Mouse (Mus musculus): ENCODE measurements around the gene Pkd1l2. TPM values are rescaled to one million over a fixed set of nuclear protein-coding genes. Genes with fewer than 3 reads are reported as not detected.

Gene Pkd1l2
- polyA plus RNA-seq, 1 experiment, result not detected

- no peak for TF ChIP-seq CTCF (IDR thresholded peaks at IDR 0.05; ENCODE audit: borderline replicate concordance, insufficient read depth, low read length)
- TF ChIP-seq POLR2A (IDR thresholded peaks at IDR 0.05; ENCODE audit: low read depth, low read length), result no peak
- Histone ChIP-seq H3K27ac (ENCODE audit: insufficient read depth, low read length) (no peak overlapping the region), H3K4me3 (ENCODE audit: insufficient read depth, low read length) (no peak overlapping the region), H3K4me1 (ENCODE audit: control insufficient read depth, insufficient read depth, low read length) (peaks cover 3% of the 10 kb centered on the region; the same call in 1 of the 2 replicates)
Observed at GRCm38 (mm10) chr8:116991241-116991640, 91.0 kb downstream of the Pkd1l2 start.

GRCm38 (mm10) chr8:116989842-116990241 lies 92.4 kb downstream of the Pkd1l2 start:
- Histone ChIP-seq H3K27ac (ENCODE audit: insufficient read depth, low read length) (no peak overlapping the region), H3K4me3 (ENCODE audit: insufficient read depth, low read length) (no peak overlapping the region), H3K4me1 (ENCODE audit: control insufficient read depth, insufficient read depth, low read length) (peaks cover 3% of the 10 kb centered on the region; the same call in 1 of the 2 replicates)
- TF ChIP-seq CTCF (IDR thresholded peaks at IDR 0.05; ENCODE audit: borderline replicate concordance, insufficient read depth, low read length), result no peak

- H3K4me1 ChIP-seq (ENCODE audit: control insufficient read depth, insufficient read depth, low read length), result peaks cover 2% of the 10 kb centered on the region; the same call in 1 of the 2 replicates
Observed at GRCm38 (mm10) chr8:116980117-116980516, 102.1 kb downstream of the Pkd1l2 start.

GRCm38 (mm10) chr8:116978631-116979256 lies 103.5 kb downstream of the Pkd1l2 start, which contains the start of gene 1700030J22Rik:
TSS of gene 1700030J22Rik (minus strand) at chr8:116978959.
- TF ChIP-seq CTCF (IDR thresholded peaks at IDR 0.05; ENCODE audit: borderline replicate concordance, insufficient read depth, low read length) (no peak), POLR2A (IDR thresholded peaks at IDR 0.05; ENCODE audit: low read depth, low read length) (no peak)
- H3K4me3 ChIP-seq (ENCODE audit: insufficient read depth, low read length), result peak within 1 kb of the TSS; percentile 86
- peaks cover 2% of the 10 kb centered on the region; the same call in 1 of the 2 replicates for H3K4me1 ChIP-seq (ENCODE audit: control insufficient read depth, insufficient read depth, low read length)
- no peak within 1 kb of the TSS for H3K27ac ChIP-seq (ENCODE audit: insufficient read depth, low read length)

More at GRCm38 (mm10) chr8:116980117-116980516, 102.1 kb downstream of the Pkd1l2 start:
- no peak overlapping the region for H3K4me3 ChIP-seq (ENCODE audit: insufficient read depth, low read length)
- no peak overlapping the region for H3K27ac ChIP-seq (ENCODE audit: insufficient read depth, low read length)
- TF ChIP-seq CTCF (IDR thresholded peaks at IDR 0.05; ENCODE audit: borderline replicate concordance, insufficient read depth, low read length) (no peak), POLR2A (IDR thresholded peaks at IDR 0.05; ENCODE audit: low read depth, low read length) (no peak)

GRCm38 (mm10) chr8:116978052-116978451 lies 104.2 kb downstream of the Pkd1l2 start:
- Histone ChIP-seq H3K27ac (ENCODE audit: insufficient read depth, low read length) (no peak overlapping the region), H3K4me3 (ENCODE audit: insufficient read depth, low read length) (peak overlapping the region; percentile 86), H3K4me1 (ENCODE audit: control insufficient read depth, insufficient read depth, low read length) (peaks cover 2% of the 10 kb centered on the region; the same call in 1 of the 2 replicates)
- TF ChIP-seq POLR2A (IDR thresholded peaks at IDR 0.05; ENCODE audit: low read depth, low read length) (no peak), CTCF (IDR thresholded peaks at IDR 0.05; ENCODE audit: borderline replicate concordance, insufficient read depth, low read length) (no peak)

- H3K27ac ChIP-seq (ENCODE audit: insufficient read depth, low read length), result no peak overlapping the region
- no peak overlapping the region for H3K4me3 ChIP-seq (ENCODE audit: insufficient read depth, low read length)
- TF ChIP-seq POLR2A (IDR thresholded peaks at IDR 0.05; ENCODE audit: low read depth, low read length) (no peak), CTCF (IDR thresholded peaks at IDR 0.05; ENCODE audit: borderline replicate concordance, insufficient read depth, low read length) (no peak)
- H3K4me1 ChIP-seq (ENCODE audit: control insufficient read depth, insufficient read depth, low read length), result peaks cover 2% of the 10 kb centered on the region; the same call in 1 of the 2 replicates
Observed at GRCm38 (mm10) chr8:116975606-116976005, 106.6 kb downstream of the Pkd1l2 start.

GRCm38 (mm10) chr8:116975066-116975465 lies 107.2 kb downstream of the Pkd1l2 start:
- TF ChIP-seq POLR2A (IDR thresholded peaks at IDR 0.05; ENCODE audit: low read depth, low read length), result no peak
- TF ChIP-seq CTCF (IDR thresholded peaks at IDR 0.05; ENCODE audit: borderline replicate concordance, insufficient read depth, low read length), result no peak
- Histone ChIP-seq H3K4me3 (ENCODE audit: insufficient read depth, low read length) (no peak overlapping the region), H3K27ac (ENCODE audit: insufficient read depth, low read length) (no peak overlapping the region), H3K4me1 (ENCODE audit: control insufficient read depth, insufficient read depth, low read length) (peaks cover 2% of the 10 kb centered on the region; the same call in 1 of the 2 replicates)

- no peak overlapping the region for H3K4me3 ChIP-seq (ENCODE audit: insufficient read depth, low read length)
- H3K27ac ChIP-seq (ENCODE audit: insufficient read depth, low read length), result no peak overlapping the region
- H3K4me1 ChIP-seq (ENCODE audit: control insufficient read depth, insufficient read depth, low read length), result no peaks in the 10 kb centered on the region
- TF ChIP-seq POLR2A (IDR thresholded peaks at IDR 0.05; ENCODE audit: low read depth, low read length) (no peak), CTCF (IDR thresholded peaks at IDR 0.05; ENCODE audit: borderline replicate concordance, insufficient read depth, low read length) (no peak)
Observed at GRCm38 (mm10) chr8:116969531-116969930, 112.7 kb downstream of the Pkd1l2 start.

GRCm38 (mm10) chr8:116954415-116954814 lies 127.8 kb downstream of the Pkd1l2 start:
- Histone ChIP-seq H3K4me1 (ENCODE audit: control insufficient read depth, insufficient read depth, low read length) (peaks cover 2% of the 10 kb centered on the region; the same call in 1 of the 2 replicates), H3K27ac (ENCODE audit: insufficient read depth, low read length) (no peak overlapping the region), H3K4me3 (ENCODE audit: insufficient read depth, low read length) (no peak overlapping the region)
- TF ChIP-seq POLR2A (IDR thresholded peaks at IDR 0.05; ENCODE audit: low read depth, low read length) (no peak), CTCF (IDR thresholded peaks at IDR 0.05; ENCODE audit: borderline replicate concordance, insufficient read depth, low read length) (no peak)

- H3K27ac ChIP-seq (ENCODE audit: insufficient read depth, low read length), result no peak overlapping the region
- peaks cover 2% of the 10 kb centered on the region; the same call in 1 of the 2 replicates for H3K4me1 ChIP-seq (ENCODE audit: control insufficient read depth, insufficient read depth, low read length)
- TF ChIP-seq CTCF (IDR thresholded peaks at IDR 0.05; ENCODE audit: borderline replicate concordance, insufficient read depth, low read length) (no peak), POLR2A (IDR thresholded peaks at IDR 0.05; ENCODE audit: low read depth, low read length) (no peak)
- H3K4me3 ChIP-seq (ENCODE audit: insufficient read depth, low read length), result no peak overlapping the region
Observed at GRCm38 (mm10) chr8:116952428-116952827, 129.8 kb downstream of the Pkd1l2 start.
